Mouse (Mus musculus): ENCODE results near the gene H2-K1. TPM values are rescaled to one million over a fixed set of nuclear protein-coding genes. Genes with fewer than 3 reads are reported as not detected.

Gene H2-K1
- polyA plus RNA-seq (2012; rRNA removed) = 24.0 and 24.8 TPM in 2 replicates

GRCm38 (mm10) chr17:34000150-34000537 lies at the start of gene H2-K1:
Gene H2-K1, minus strand, starts transcription at chr17:34000347.

DNA sequence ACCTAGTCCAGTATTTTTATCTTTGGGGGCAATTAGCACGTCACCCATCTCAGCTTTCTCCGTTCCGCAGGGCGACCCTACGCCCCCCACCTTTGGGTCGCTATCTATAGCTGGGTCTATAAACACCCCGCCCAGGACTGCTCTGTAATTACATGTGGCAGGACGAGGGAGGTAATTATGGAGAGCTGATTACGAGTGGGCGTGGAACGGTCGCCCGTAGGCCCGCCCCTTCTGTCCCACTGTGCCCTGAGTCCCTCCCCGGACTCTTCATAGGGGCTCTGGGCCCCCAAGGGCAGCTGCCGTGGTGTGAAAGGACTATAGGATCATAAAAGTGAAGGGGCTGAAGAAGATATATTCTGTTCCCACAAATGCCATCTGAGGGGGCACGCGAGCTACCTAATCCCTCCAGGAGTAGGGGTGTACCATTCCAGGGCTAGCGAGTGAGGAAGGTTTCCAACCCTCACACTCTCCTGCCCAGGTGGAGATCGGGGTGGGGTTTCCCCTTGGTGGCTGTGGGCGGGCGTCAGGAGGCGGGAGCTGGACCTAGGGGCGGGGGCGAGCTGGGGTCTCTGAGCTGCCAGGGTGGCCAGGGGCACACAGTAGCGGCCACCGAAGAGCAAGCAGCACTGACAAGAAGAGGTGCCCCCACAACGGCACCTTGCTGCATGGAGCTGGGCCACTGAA lies 38.9 kb upstream of the H2-K1 start, which contains the start of gene Col11a2:
Gene Col11a2 (plus strand): TSS at position 560 of the 684 bp plus-strand sequence.

GRCm38 (mm10) chr17:34031465-34032173 lies 31.5 kb upstream of the H2-K1 start, which contains the start of the genes Slc39a7 and Rxrb:
Gene Slc39a7, minus strand, starts transcription at chr17:34031682.
Gene Rxrb, plus strand, starts transcription at chr17:34031812.

GRCm38 (mm10) chr17:34027656-34028223 lies 27.6 kb upstream of the H2-K1 start, which contains the start of gene H2-Ke6:
Gene H2-Ke6, minus strand, starts transcription at chr17:34028060.

DNA sequence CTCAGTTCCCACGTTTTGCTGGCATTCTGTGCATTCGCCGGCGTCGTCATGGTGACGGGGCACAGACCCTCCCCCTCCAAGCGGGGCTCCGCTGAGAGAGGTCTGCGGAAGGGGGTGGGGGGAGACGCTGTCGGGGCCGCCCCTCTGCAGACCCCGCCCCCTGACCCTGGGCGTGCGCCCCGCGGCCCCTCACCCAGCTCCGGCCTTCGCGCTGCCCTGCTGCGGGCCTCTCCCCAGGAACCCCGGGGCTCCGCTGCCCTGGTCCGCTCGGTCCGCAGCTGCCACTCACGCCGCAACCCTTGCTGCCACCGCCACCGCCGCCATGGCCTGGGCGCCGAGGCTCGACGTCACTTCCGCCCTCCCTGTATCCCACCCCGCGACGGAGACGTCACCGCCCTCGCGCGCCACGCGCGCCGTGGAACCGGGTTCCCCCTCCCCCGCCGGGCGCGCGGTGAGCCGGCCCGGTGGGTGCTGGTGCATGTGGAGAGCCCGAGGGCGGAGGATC lies 24.2 kb upstream of the H2-K1 start, which contains the start of gene Ring1:
Gene Ring1 (minus strand): TSS at position 364 of the 505 bp plus-strand sequence.

GRCm38 (mm10) chr17:33955555-33956214 lies 44.5 kb downstream of the H2-K1 start, which contains the start of the genes Vps52 and Rps18:
Gene Vps52, plus strand, starts transcription at chr17:33955812.
Gene Rps18, minus strand, starts transcription at chr17:33956001.

DNA sequence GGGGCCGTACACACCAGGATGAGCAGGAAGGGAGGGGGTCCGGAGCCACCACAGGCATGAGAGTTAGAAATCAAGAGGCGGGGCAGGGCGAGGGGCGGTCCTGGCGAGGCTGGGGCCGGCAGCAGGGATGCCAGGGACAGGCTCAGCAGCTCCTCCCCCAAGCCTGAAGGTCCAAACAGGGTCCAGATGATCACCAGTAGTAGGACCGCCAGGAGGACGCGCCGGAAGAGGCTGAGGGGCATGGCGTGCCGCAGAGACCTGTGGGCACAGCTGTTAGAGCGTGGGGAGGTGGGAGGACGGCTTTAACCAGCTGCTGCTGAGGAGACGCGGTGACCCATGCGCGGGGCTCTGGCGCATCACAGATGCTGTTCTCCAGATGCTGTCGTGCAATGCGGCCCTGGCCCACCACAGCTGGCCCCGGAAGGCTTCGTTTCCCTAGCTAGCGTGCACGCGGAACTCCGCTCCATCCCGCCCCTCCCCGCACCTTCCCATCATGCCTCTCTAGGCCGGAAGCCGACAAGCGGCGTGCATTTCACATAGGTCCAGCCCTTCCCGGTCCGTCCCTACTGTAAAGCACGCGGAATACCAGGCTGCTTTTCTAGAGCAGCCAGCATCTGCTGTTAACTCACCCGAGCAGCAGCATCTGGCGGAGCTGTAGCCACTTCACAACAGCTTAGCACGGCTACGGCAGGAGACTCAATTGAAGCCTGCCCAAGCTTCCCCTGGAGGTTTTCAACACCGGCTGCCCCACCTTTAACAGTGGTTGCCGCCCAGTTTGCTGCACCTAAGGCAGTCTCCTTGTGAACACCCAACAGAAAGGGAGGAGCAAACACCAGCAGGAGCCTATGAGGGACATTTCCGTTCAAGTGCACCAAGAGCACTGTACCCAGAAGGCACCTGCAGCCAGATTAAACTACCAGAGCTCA lies 48.9 kb downstream of the H2-K1 start, which contains the start of gene B3galt4:
Gene B3galt4 (minus strand): TSS at position 468 of the 926 bp plus-strand sequence.

Other genes with a start within 250 kb of the H2-K1 start
- gene Rab11b, start 239.8 kb downstream of the H2-K1 start, polyA plus RNA-seq (2012; rRNA removed) = 523 and 577 TPM in 2 replicates
- 7.9 and 9.8 TPM in 2 replicates for gene Angptl4, start 218.5 kb downstream of the H2-K1 start, polyA plus RNA-seq (2012; rRNA removed)
- 64.5 and 79.4 TPM in 2 replicates for gene Kank3, start 189.8 kb downstream of the H2-K1 start, polyA plus RNA-seq (2012; rRNA removed)
- 1,131 and 1,306 TPM in 2 replicates for gene Rps28, start 175.8 kb downstream of the H2-K1 start, polyA plus RNA-seq (2012; rRNA removed)
- gene Ndufa7, start 175.8 kb downstream of the H2-K1 start, polyA plus RNA-seq (2012; rRNA removed) = 333 and 341 TPM in 2 replicates
- 29.8 and 36.6 TPM in 2 replicates for gene Cd320, start 157.3 kb downstream of the H2-K1 start, polyA plus RNA-seq (2012; rRNA removed)
- gene Gm7029, start 126.5 kb downstream of the H2-K1 start, polyA plus RNA-seq (2012; rRNA removed) = not detected in 2 replicates
- gene Kifc1, start 109.7 kb downstream of the H2-K1 start, polyA plus RNA-seq (2012; rRNA removed) = 12.0 and 13.5 TPM in 2 replicates
- gene Platr17, start 95.2 kb downstream of the H2-K1 start, polyA plus RNA-seq (2012; rRNA removed) = 0.21 and 0.24 TPM in 2 replicates
- gene Daxx, start 90.9 kb downstream of the H2-K1 start, polyA plus RNA-seq (2012; rRNA removed) = 39.3 and 40.5 TPM in 2 replicates
- gene Tapbp, start 84.4 kb downstream of the H2-K1 start, polyA plus RNA-seq (2012; rRNA removed) = 14.7 and 16.0 TPM in 2 replicates
- 26.4 and 28.4 TPM in 2 replicates for gene Zbtb22, start 84.4 kb downstream of the H2-K1 start, polyA plus RNA-seq (2012; rRNA removed)
- gene Rgl2, start 70.8 kb downstream of the H2-K1 start, polyA plus RNA-seq (2012; rRNA removed) = 183 and 190 TPM in 2 replicates
- gene Pfdn6, start 60.0 kb downstream of the H2-K1 start, polyA plus RNA-seq (2012; rRNA removed) = 117 and 126 TPM in 2 replicates
- 20.5 and 22.2 TPM in 2 replicates for gene Wdr46, start 59.7 kb downstream of the H2-K1 start, polyA plus RNA-seq (2012; rRNA removed)
- 10.4 and 11.6 TPM in 2 replicates for gene B3galt4, start 48.9 kb downstream of the H2-K1 start, polyA plus RNA-seq (2012; rRNA removed)
- 58.2 and 62.1 TPM in 2 replicates for gene Vps52, start 44.5 kb downstream of the H2-K1 start, polyA plus RNA-seq (2012; rRNA removed)
- gene Rps18, start 44.3 kb downstream of the H2-K1 start, polyA plus RNA-seq (2012; rRNA removed) = 648 and 656 TPM in 2 replicates
- gene Ring1, start 24.3 kb upstream of the H2-K1 start, polyA plus RNA-seq (2012; rRNA removed) = 48.8 and 51.4 TPM in 2 replicates
- 98.3 and 102 TPM in 2 replicates for gene H2-Ke6, start 27.7 kb upstream of the H2-K1 start, polyA plus RNA-seq (2012; rRNA removed)
- 112 TPM in 2 replicates for gene Slc39a7, start 31.3 kb upstream of the H2-K1 start, polyA plus RNA-seq (2012; rRNA removed)
- 82.1 and 83.7 TPM in 2 replicates for gene Rxrb, start 31.5 kb upstream of the H2-K1 start, polyA plus RNA-seq (2012; rRNA removed)
- 10.7 and 17.0 TPM in 2 replicates for gene Col11a2, start 39.1 kb upstream of the H2-K1 start, polyA plus RNA-seq (2012; rRNA removed)
- 0.06 and 0.19 TPM in 2 replicates for gene H2-Oa, start 92.0 kb upstream of the H2-K1 start, polyA plus RNA-seq (2012; rRNA removed)
- 15.7 and 16.4 TPM in 2 replicates for gene H2-DMa, start 119.2 kb upstream of the H2-K1 start, polyA plus RNA-seq (2012; rRNA removed)
- 144 and 169 TPM in 2 replicates for gene Brd2, start 122.3 kb upstream of the H2-K1 start, polyA plus RNA-seq (2012; rRNA removed)
- 0.63 and 1.0 TPM in 2 replicates for gene H2-DMb2, start 143.0 kb upstream of the H2-K1 start, polyA plus RNA-seq (2012; rRNA removed)
- gene H2-DMb1, start 152.7 kb upstream of the H2-K1 start, polyA plus RNA-seq (2012; rRNA removed) = 1.9 and 2.2 TPM in 2 replicates
- gene Tap1, start 187.2 kb upstream of the H2-K1 start, polyA plus RNA-seq (2012; rRNA removed) = 4.8 and 4.9 TPM in 2 replicates
- 1.2 and 1.5 TPM in 2 replicates for gene Psmb9, start 187.4 kb upstream of the H2-K1 start, polyA plus RNA-seq (2012; rRNA removed)
- 3.5 and 4.0 TPM in 2 replicates for gene Psmb8, start 197.4 kb upstream of the H2-K1 start, polyA plus RNA-seq (2012; rRNA removed)
- 1.9 and 2.1 TPM in 2 replicates for gene Tap2, start 203.2 kb upstream of the H2-K1 start, polyA plus RNA-seq (2012; rRNA removed)
- gene H2-Ob, start 238.6 kb upstream of the H2-K1 start, polyA plus RNA-seq (2012; rRNA removed) = 0.40 and 0.48 TPM in 2 replicates